9 mouse cellular contexts compared by ENCODE assay signal in genomic region chr17:29824208-29824509, GRCm38 (mm10).
DNase-seq lines count a peak whose midpoint lies in the region.
"Had no signal": no experiment of that assay in that cellular context is flagged by ENCODE, and none has a peak within 500 bp of the region (broad histone marks: within the 10 kb centered on the region; RNA-seq: fewer than 3 reads in every experiment).

No protein-coding gene starts in this region.

- peak; percentile 18 to 42 for DNase-seq in adrenal gland, postnatal 36 days
- DNase-seq in adrenal gland, adult 18-20 months (ENCODE audit: low spot score in 2 of 2): no peak
- DNase-seq in left cerebral cortex, postnatal 36 days (ENCODE audit: low spot score in 2 of 2): peak; percentile 32 to 39
- DNase-seq in left cerebral cortex, postnatal 10 days (ENCODE audit: extremely low spot score in 1 of 2, low spot score in 2 of 2): no peak
- peak; percentile 49 for DNase-seq in adipocyte (ENCODE audit: low spot score)
- DNase-seq in heart, postnatal 14 days: peak; percentile 20 to 47
- DNase-seq in embryo, embryonic 9.5 days (ENCODE audit: extremely low spot score): no peak
- DNase-seq in kidney, postnatal 10 days: no peak
- DNase-seq: kidney, adult 2 months had no signal

- intact Hi-C loops in left cerebral cortex, postnatal 36 days (cut with DNase I): no loop called here
- intact Hi-C loops in left cerebral cortex, postnatal 10 days (cut with DNase I): no loop called here
- intact Hi-C loops in heart, postnatal 14 days (cut with DNase I): no loop called here

Comparison
In these comparisons a context has a peak if more than half of its experiments do, and no peak if none do; other contexts are left out.
1. DNase-seq: peak in adrenal gland, postnatal 36 days (2 of 2), left cerebral cortex, postnatal 36 days (2 of 2), adipocyte (single experiment) and heart, postnatal 14 days (2 of 2); none in adrenal gland, adult 18-20 months (0 of 2), left cerebral cortex, postnatal 10 days (0 of 2), embryo, embryonic 9.5 days (single experiment) and kidney, postnatal 10 days (single experiment).